Mouse (Mus musculus) limb, embryonic 13.5 days (tissue): Measurements from ENCODE around the gene Rasa2. TPM values are rescaled to one million over a fixed set of nuclear protein-coding genes. Genes with fewer than 3 reads are reported as not detected.
"Not testable (repeated sequence)": the region's sequence is repeated elsewhere in the genome, so short reads cannot be mapped to it uniquely, and the experiment has no call there.

Experiments used
- ATAC-seq: fragments of 200-750 bp; cut with Nextera tagmentation; 2 replicates; pipeline ENCODE4 v1.8.0; 2017; ENCODE audit warnings: low read depth, moderate number of reproducible peaks, moderate TSS enrichment; ENCODE audit not compliant: low FRiP score
- H3K27ac ChIP-seq: fragments of 300-500 bp; sonication (generic); 2 replicates; pipeline ENCODE4 v1.5.1; 2015; ENCODE audit warnings: inconsistent platforms, mild to moderate bottlenecking, moderate library complexity
- H3K27me3 ChIP-seq: fragments of 300-500 bp; sonication (generic); 2 replicates; pipeline ENCODE4 v1.6.1; 2015; ENCODE audit warnings: mild to moderate bottlenecking, inconsistent platforms
- H3K36me3 ChIP-seq: fragments of 300-500 bp; sonication (generic); 2 replicates; pipeline ENCODE4 v1.6.1; 2015; ENCODE audit warnings: inconsistent platforms, mild to moderate bottlenecking, moderate library complexity
- H3K4me1 ChIP-seq: fragments of 300-500 bp; sonication (generic); 2 replicates; pipeline ENCODE4 v1.6.1; 2015; ENCODE audit warnings: inconsistent platforms
- H3K4me2 ChIP-seq: fragments of 300-500 bp; sonication (generic); replicated peaks from 2 replicates; pipeline ENCODE4 v1.6.1; 2015; ENCODE audit warnings: inconsistent platforms, mild to moderate bottlenecking, moderate library complexity
- H3K4me3 ChIP-seq: fragments of 300-500 bp; sonication (generic); 2 replicates; pipeline ENCODE4 v1.5.1; 2015; ENCODE audit warnings: moderate library complexity, mild to moderate bottlenecking, inconsistent platforms
- H3K9ac ChIP-seq: fragments of 300-500 bp; sonication (generic); 2 replicates; pipeline ENCODE4 v1.6.1; 2015; ENCODE audit warnings: mild to moderate bottlenecking, inconsistent platforms
- H3K9me3 ChIP-seq: fragments of 300-500 bp; sonication (generic); 2 replicates; pipeline ENCODE4 v1.6.1; 2016; ENCODE audit warnings: inconsistent platforms
- WGBS: fragments of 180-500 bp; shearing (Covaris S2); methylation state at CpG from one replicate; pipeline ENCODE4 v1.1.7; 2015; 5-methylcytosine and 5-hydroxymethylcytosine counted together
- polyA plus RNA-seq: library from polyadenylated mRNA; unstranded; fragments of >200 nt; fragmentation: Nextera tagmentation; extraction: Ambion mirVana; gene quantifications from 2 replicates; pipeline ENCODE4 v1.2.1, GENCODE M21; 2015

The Rasa2 gene
- polyA plus RNA-seq, result 22.7 and 25.1 TPM in 2 replicates

- Histone ChIP-seq H3K4me3 (peak within 1 kb of the TSS; percentile 86), H3K4me2 (peak within 1 kb of the TSS; percentile 83), H3K27me3 (no peaks in the 10 kb centered on the region), H3K4me1 (peaks cover 22% of the 10 kb centered on the region), H3K9ac (peak within 1 kb of the TSS; percentile 95), H3K36me3 (no peaks in the 10 kb centered on the region), H3K9me3 (no peaks in the 10 kb centered on the region), H3K27ac (peak within 1 kb of the TSS; percentile 97)
- 3% methylated on average over 44 of the region's 52 CpGs for WGBS
- peak; percentile 97 for ATAC-seq
Observed at GRCm38 (mm10) chr9:96631389-96632072, at the start of gene Rasa2. Rasa2 (minus strand) TSS chr9:96631617.

DNA sequence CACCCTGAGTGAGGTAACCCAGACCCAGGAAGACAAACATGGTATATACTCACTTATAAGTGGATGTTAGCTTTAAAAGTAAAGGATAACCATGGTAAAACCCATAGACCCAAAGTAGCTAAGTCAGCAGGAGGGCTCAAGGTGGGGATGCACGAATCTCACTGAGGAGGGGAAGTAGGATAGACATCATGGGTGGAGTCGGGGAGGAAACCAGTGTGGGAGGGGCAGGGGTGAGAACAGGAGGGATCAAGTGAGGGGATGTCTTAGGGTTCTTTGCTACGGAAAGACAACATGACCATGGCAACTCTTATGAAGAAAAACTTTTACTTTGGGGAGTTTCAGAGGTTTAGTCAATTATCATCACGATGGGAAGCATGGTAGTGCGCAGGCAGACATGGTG, 47.2 kb upstream of the Rasa2 start:
- no peak for ATAC-seq
- WGBS, result 80% methylated on average over 5 of the region's 5 CpGs

GRCm38 (mm10) chr9:96677711-96678110, 46.3 kb upstream of the Rasa2 start:
- WGBS, result 83% methylated on average over 5 of the region's 5 CpGs
- H3K4me3 ChIP-seq, result not testable (repeated sequence)

More for the DNA sequence above, 47.2 kb upstream of the Rasa2 start:
- Histone ChIP-seq H3K27ac (no peak overlapping the region), H3K9me3 (no peaks in the 10 kb centered on the region), H3K27me3 (no peaks in the 10 kb centered on the region), H3K4me1 (no peaks in the 10 kb centered on the region), H3K9ac (no peak overlapping the region), H3K4me3 (no peak overlapping the region), H3K4me2 (no peak overlapping the region), H3K36me3 (no peaks in the 10 kb centered on the region)

GRCm38 (mm10) chr9:96676671-96677070, 45.3 kb upstream of the Rasa2 start:
- 92% methylated on average over 10 of the region's 10 CpGs for WGBS
- ATAC-seq, result no peak
- no peak overlapping the region for H3K27ac ChIP-seq
- no peaks in the 10 kb centered on the region for H3K36me3 ChIP-seq
- no peaks in the 10 kb centered on the region for H3K9me3 ChIP-seq
- H3K4me1 ChIP-seq, result no peaks in the 10 kb centered on the region
- no peak overlapping the region for H3K4me2 ChIP-seq
- no peaks in the 10 kb centered on the region for H3K27me3 ChIP-seq
- no peak overlapping the region for H3K9ac ChIP-seq
- no peak overlapping the region for H3K4me3 ChIP-seq

More at GRCm38 (mm10) chr9:96677711-96678110, 46.3 kb upstream of the Rasa2 start:
- not testable (repeated sequence) for H3K4me2 ChIP-seq, H3K27me3 ChIP-seq, ATAC-seq, H3K9ac ChIP-seq, H3K27ac ChIP-seq, H3K9me3 ChIP-seq, H3K36me3 ChIP-seq, H3K4me1 ChIP-seq

GRCm38 (mm10) chr9:96675763-96676640, 44.6 kb upstream of the Rasa2 start:
- Histone ChIP-seq H3K9me3 (no peaks in the 10 kb centered on the region), H3K36me3 (no peaks in the 10 kb centered on the region), H3K27me3 (no peaks in the 10 kb centered on the region), H3K4me1 (no peaks in the 10 kb centered on the region), H3K27ac (no peak overlapping the region), H3K4me2 (no peak overlapping the region), H3K4me3 (no peak overlapping the region), H3K9ac (no peak overlapping the region)
- 83% methylated on average over 8 of the region's 8 CpGs for WGBS
- ATAC-seq, result no peak

DNA sequence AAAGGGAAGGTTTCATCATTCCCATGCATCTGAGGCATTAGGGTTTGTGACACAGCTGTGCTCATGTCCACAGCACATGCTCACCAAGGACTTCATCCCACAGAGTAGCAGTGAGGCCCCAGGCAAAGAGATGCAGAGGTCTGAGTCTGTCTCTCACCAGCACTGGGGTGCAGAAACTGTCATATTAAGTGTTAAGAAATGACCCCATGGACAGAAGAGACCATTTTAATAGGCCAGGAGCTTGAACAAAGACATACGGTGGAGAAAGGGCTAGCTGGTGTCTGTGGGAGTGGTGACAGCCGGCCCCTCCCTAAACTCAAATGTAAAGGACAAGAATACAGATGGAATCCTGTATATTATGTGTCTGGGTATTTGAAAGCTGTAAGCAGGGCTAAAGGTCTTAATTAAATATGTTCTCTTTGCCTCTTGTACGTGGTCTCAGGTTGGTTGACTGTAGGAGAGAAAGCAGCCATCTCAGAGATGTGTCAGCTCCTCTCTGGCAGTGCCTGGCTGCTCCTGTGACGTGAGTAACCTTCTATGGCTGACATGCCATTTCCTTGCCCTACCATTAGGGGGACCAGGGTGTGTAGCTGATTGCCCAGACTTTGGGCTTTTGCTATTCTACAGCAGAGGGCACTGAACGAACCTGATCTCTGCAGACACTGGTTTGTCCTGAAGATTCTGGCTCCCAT, 43.8 kb upstream of the Rasa2 start:
- whole genome bisulfite sequencing, result 33% methylated on average over 5 of the region's 5 CpGs
- Histone ChIP-seq H3K4me1 (no peaks in the 10 kb centered on the region), H3K36me3 (no peaks in the 10 kb centered on the region), H3K27me3 (no peaks in the 10 kb centered on the region), H3K27ac (no peak overlapping the region), H3K9me3 (no peaks in the 10 kb centered on the region), H3K4me2 (no peak overlapping the region), H3K4me3 (no peak overlapping the region), H3K9ac (no peak overlapping the region)
- ATAC-seq, result no peak

DNA sequence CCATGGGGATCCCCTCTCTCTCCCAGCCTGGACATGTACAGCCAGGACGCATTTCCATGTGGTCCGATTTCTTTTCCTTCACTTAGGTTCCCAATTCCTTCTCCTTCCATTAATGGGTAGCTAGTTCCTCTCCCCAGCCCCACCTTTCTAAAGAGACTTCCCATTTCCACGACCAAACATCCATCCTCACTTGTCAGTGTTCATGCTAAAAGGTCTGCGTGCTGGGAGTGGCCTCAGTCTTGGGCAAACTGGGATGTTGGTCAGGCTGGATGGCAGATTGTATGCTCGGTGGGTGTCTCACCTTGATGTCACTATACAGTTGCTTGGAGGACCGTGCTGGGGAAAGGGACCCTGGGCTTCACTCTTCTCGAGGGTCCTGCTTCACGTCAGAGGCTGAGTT, 42.9 kb upstream of the Rasa2 start:
- ATAC-seq, result no peak
- Histone ChIP-seq H3K4me3 (no peak overlapping the region), H3K27ac (no peak overlapping the region), H3K4me1 (no peaks in the 10 kb centered on the region), H3K4me2 (no peak overlapping the region), H3K9ac (no peak overlapping the region), H3K9me3 (no peaks in the 10 kb centered on the region), H3K27me3 (no peaks in the 10 kb centered on the region), H3K36me3 (no peaks in the 10 kb centered on the region)
- WGBS, result 83% methylated on average over 8 of the region's 8 CpGs

DNA sequence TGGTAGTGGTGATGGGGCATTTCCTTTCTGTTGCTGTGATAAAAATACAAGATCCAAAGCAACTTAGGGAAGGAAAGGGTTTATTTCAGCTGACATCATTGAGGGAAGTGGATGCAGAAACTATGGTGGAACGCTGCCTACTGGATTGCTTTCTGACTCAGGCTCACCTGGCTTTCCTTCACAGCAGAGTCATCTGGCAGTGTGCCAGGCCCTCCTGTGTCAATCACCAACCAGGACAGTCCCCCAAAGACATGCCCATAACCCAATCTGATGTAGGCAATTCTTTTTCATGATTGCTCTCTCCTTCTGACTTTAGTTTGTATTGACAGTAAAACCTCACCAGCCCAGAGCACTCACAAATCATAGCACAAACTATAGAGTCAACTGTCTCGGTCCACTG, 41.0 kb upstream of the Rasa2 start:
- Histone ChIP-seq H3K4me3 (no peak overlapping the region), H3K36me3 (no peaks in the 10 kb centered on the region), H3K9me3 (no peaks in the 10 kb centered on the region), H3K27ac (no peak overlapping the region), H3K4me1 (no peaks in the 10 kb centered on the region), H3K27me3 (no peaks in the 10 kb centered on the region), H3K9ac (no peak overlapping the region), H3K4me2 (no peak overlapping the region)
- WGBS, result 78% methylated on average over 2 of the region's 2 CpGs
- ATAC-seq, result no peak

DNA sequence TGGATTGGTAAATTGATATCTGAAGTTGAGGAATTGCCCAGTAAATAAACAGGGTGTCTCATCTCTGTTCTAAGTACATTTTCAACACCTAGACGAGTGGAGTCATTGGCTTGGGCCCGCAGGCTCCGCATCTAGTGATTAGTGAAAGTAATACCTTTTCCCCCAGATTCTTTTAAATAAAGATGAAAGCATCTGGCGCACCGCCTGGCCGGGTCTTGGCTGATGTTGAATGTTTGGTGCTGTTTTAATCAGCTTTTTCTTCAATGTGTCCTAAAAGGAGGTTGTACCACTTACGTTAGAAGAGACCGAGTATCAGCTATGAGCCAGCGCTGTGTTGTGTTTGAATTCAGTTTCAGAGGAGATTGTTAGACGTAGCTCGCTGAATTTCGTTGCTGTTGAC, 39.8 kb upstream of the Rasa2 start:
- H3K9me3 ChIP-seq, result no peaks in the 10 kb centered on the region
- H3K36me3 ChIP-seq, result no peaks in the 10 kb centered on the region
- no peak overlapping the region for H3K4me2 ChIP-seq
- H3K9ac ChIP-seq, result no peak overlapping the region
- H3K27ac ChIP-seq, result no peak overlapping the region
- no peak overlapping the region for H3K4me3 ChIP-seq
- no peaks in the 10 kb centered on the region for H3K4me1 ChIP-seq
- WGBS, result 91% methylated on average over 12 of the region's 12 CpGs
- H3K27me3 ChIP-seq, result no peaks in the 10 kb centered on the region
- ATAC-seq, result no peak

DNA sequence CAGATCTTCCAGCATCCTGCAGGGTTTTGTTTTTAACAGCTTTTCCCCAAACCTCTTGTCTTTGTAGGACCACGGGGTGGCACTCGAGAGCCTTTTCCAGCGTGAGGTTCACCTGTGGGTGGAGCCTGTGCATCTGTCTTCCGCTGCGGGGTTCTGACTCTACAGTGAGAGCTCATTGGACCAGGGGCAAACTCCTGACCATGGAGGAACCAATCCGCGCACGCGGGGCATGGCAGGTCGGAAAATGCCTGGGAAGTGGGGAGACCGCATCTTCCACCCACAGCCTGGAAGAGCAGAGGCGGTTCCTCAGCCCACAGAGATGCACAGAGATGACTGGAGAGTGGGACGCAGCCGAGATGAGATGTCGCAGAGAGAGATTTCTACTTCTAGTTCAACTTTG, 38.5 kb upstream of the Rasa2 start:
- WGBS, result 2% methylated on average over 15 of the region's 15 CpGs
- no peaks in the 10 kb centered on the region for H3K27me3 ChIP-seq
- no peaks in the 10 kb centered on the region for H3K36me3 ChIP-seq
- peak overlapping the region; percentile 65 for H3K4me2 ChIP-seq
- peak overlapping the region; percentile 56; the same call in 1 of the 2 replicates for H3K27ac ChIP-seq
- H3K4me3 ChIP-seq, result peak overlapping the region; percentile 40
- no peaks in the 10 kb centered on the region for H3K4me1 ChIP-seq
- peak; percentile 100 for ATAC-seq
- H3K9me3 ChIP-seq, result no peaks in the 10 kb centered on the region
- H3K9ac ChIP-seq, result peak overlapping the region; percentile 50

DNA sequence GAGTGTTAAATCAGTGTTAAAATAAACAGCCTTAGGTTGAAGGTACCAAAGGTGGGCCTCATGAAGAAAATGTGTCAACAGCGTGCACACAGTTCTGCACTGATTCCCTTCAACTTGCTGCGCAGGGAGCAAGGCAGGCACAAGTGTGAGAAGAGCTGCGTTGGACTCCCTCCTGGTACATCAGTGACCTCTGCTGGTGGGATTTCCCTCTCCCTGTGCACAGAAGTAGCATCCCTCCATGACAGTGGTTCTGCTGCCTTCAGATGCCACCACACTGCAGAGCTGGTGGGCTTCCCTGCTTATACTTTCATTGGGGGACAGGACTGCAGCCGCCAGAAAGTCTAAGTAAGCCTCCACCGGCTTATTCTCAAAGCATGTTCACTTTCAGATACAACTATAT, 37.2 kb upstream of the Rasa2 start:
- H3K27ac ChIP-seq, result no peak overlapping the region
- H3K4me2 ChIP-seq, result no peak overlapping the region
- H3K27me3 ChIP-seq, result no peaks in the 10 kb centered on the region
- H3K9ac ChIP-seq, result no peak overlapping the region
- H3K4me1 ChIP-seq, result no peaks in the 10 kb centered on the region
- no peaks in the 10 kb centered on the region for H3K36me3 ChIP-seq
- no peaks in the 10 kb centered on the region for H3K9me3 ChIP-seq
- ATAC-seq, result no peak
- H3K4me3 ChIP-seq, result no peak overlapping the region
- 51% methylated on average over 5 of the region's 5 CpGs for WGBS
